Mouse (Mus musculus): ENCODE results near the gene Tkt. TPM values are rescaled to one million over a fixed set of nuclear protein-coding genes. Genes with fewer than 3 reads are reported as not detected.

Tkt gene
- total and polyA plus RNA-seq, 2 experiments from 2014 or later: 37.8 to 108 TPM

GRCm38 (mm10) chr14:30579180-30579579 lies 31.0 kb downstream of the Tkt start:
- no peak overlapping the region for H3K9ac ChIP-seq (replicated peaks; ENCODE audit: low read depth, low read length)

GRCm38 (mm10) chr14:30579882-30580281 lies 31.7 kb downstream of the Tkt start:
- H3K9me3 ChIP-seq (replicated peaks; ENCODE audit: control insufficient read depth, low read length): no peaks in the 10 kb centered on the region
- DNase-seq (ENCODE audit: low spot score): no peak
- no peak overlapping the region for H3K27ac ChIP-seq (ENCODE audit: low read depth)
- peaks cover 7% of the 10 kb centered on the region; the same call in 1 of the 2 replicates for H3K4me1 ChIP-seq (ENCODE audit: control insufficient read depth, insufficient read depth)
- no peaks in the 10 kb centered on the region for H3K27me3 ChIP-seq (ENCODE audit: control insufficient read depth, insufficient read depth, low read length)
- ATAC-seq (ENCODE audit: insufficient read depth, low read depth): no peak
- no peak overlapping the region for H3K4me3 ChIP-seq (ENCODE audit: low read depth, low read length)
- WGBS: 35% methylated on average over 5 of the region's 5 CpGs
- TF ChIP-seq CTCF (IDR thresholded peaks at IDR 0.05; ENCODE audit: low read depth) (no peak), EP300 (IDR thresholded peaks at IDR 0.05; ENCODE audit: low read depth) (no peak)
- H3K4me2 ChIP-seq (ENCODE audit: low read depth, low read length): no peak overlapping the region
- H3K9ac ChIP-seq (replicated peaks; ENCODE audit: low read depth, low read length): no peak overlapping the region
- no peaks in the 10 kb centered on the region for H3K36me3 ChIP-seq (replicated peaks; ENCODE audit: control insufficient read depth, insufficient read depth, low read length)

More at GRCm38 (mm10) chr14:30579180-30579579, 31.0 kb downstream of the Tkt start:
- WGBS: 41% methylated on average over 5 of the region's 5 CpGs
- Histone ChIP-seq H3K4me3 (ENCODE audit: low read depth, low read length) (no peak overlapping the region), H3K4me2 (ENCODE audit: low read depth, low read length) (no peak overlapping the region), H3K4me1 (ENCODE audit: control insufficient read depth, insufficient read depth) (0 out of 2 replicates have a peak, but pooled peaks cover under 1% of the 10 kb centered on the region), H3K27ac (ENCODE audit: low read depth) (no peak overlapping the region), H3K9me3 (replicated peaks; ENCODE audit: control insufficient read depth, low read length) (no peaks in the 10 kb centered on the region), H3K27me3 (ENCODE audit: control insufficient read depth, insufficient read depth, low read length) (no peaks in the 10 kb centered on the region), H3K36me3 (replicated peaks; ENCODE audit: control insufficient read depth, insufficient read depth, low read length) (no peaks in the 10 kb centered on the region)
- TF ChIP-seq CTCF (IDR thresholded peaks at IDR 0.05; ENCODE audit: low read depth) (no peak), EP300 (IDR thresholded peaks at IDR 0.05; ENCODE audit: low read depth) (no peak)
- ATAC-seq (ENCODE audit: insufficient read depth, low read depth) (no peak), DNase-seq (ENCODE audit: low spot score) (no peak)

GRCm38 (mm10) chr14:30581238-30581637 lies 33.1 kb downstream of the Tkt start:
- 88% methylated on average over 1 of the region's 1 CpGs for WGBS
- ATAC-seq (ENCODE audit: insufficient read depth, low read depth): no peak
- no peak for DNase-seq (ENCODE audit: low spot score)
- TF ChIP-seq EP300 (IDR thresholded peaks at IDR 0.05; ENCODE audit: low read depth) (no peak), CTCF (IDR thresholded peaks at IDR 0.05; ENCODE audit: low read depth) (no peak)
- H3K4me3 ChIP-seq (ENCODE audit: low read depth, low read length): no peak overlapping the region
- H3K4me2 ChIP-seq (ENCODE audit: low read depth, low read length): no peak overlapping the region
- no peaks in the 10 kb centered on the region for H3K9me3 ChIP-seq (replicated peaks; ENCODE audit: control insufficient read depth, low read length)
- H3K36me3 ChIP-seq (replicated peaks; ENCODE audit: control insufficient read depth, insufficient read depth, low read length): no peaks in the 10 kb centered on the region
- H3K9ac ChIP-seq (replicated peaks; ENCODE audit: low read depth, low read length): no peak overlapping the region
- no peaks in the 10 kb centered on the region for H3K27me3 ChIP-seq (ENCODE audit: control insufficient read depth, insufficient read depth, low read length)
- H3K4me1 ChIP-seq (ENCODE audit: control insufficient read depth, insufficient read depth): peaks cover 12% of the 10 kb centered on the region; the same call in 1 of the 2 replicates
- no peak overlapping the region for H3K27ac ChIP-seq (ENCODE audit: low read depth)

GRCm38 (mm10) chr14:30584077-30584476 lies 35.9 kb downstream of the Tkt start:
- Histone ChIP-seq H3K9me3 (replicated peaks; ENCODE audit: control insufficient read depth, low read length) (no peaks in the 10 kb centered on the region), H3K4me1 (ENCODE audit: control insufficient read depth, insufficient read depth) (peaks cover 12% of the 10 kb centered on the region; the same call in 1 of the 2 replicates), H3K9ac (replicated peaks; ENCODE audit: low read depth, low read length) (no peak overlapping the region), H3K4me2 (ENCODE audit: low read depth, low read length) (no peak overlapping the region), H3K36me3 (replicated peaks; ENCODE audit: control insufficient read depth, insufficient read depth, low read length) (no peaks in the 10 kb centered on the region), H3K27me3 (ENCODE audit: control insufficient read depth, insufficient read depth, low read length) (no peaks in the 10 kb centered on the region), H3K4me3 (ENCODE audit: low read depth, low read length) (no peak overlapping the region), H3K27ac (ENCODE audit: low read depth) (no peak overlapping the region)
- TF ChIP-seq CTCF (IDR thresholded peaks at IDR 0.05; ENCODE audit: low read depth) (no peak), EP300 (IDR thresholded peaks at IDR 0.05; ENCODE audit: low read depth) (no peak)
- 68% methylated on average over 2 of the region's 2 CpGs for WGBS
- DNase-seq (ENCODE audit: low spot score) (no peak), ATAC-seq (ENCODE audit: insufficient read depth, low read depth) (no peak)

GRCm38 (mm10) chr14:30584497-30585251 lies 36.5 kb downstream of the Tkt start:
- no peak for TF ChIP-seq EP300 (IDR thresholded peaks at IDR 0.05; ENCODE audit: low read depth)
- TF ChIP-seq CTCF (IDR thresholded peaks at IDR 0.05; ENCODE audit: low read depth): no peak
- Histone ChIP-seq H3K9me3 (replicated peaks; ENCODE audit: control insufficient read depth, low read length) (no peaks in the 10 kb centered on the region), H3K4me3 (ENCODE audit: low read depth, low read length) (no peak overlapping the region), H3K4me2 (ENCODE audit: low read depth, low read length) (peak overlapping the region; percentile 15), H3K27me3 (ENCODE audit: control insufficient read depth, insufficient read depth, low read length) (no peaks in the 10 kb centered on the region), H3K27ac (ENCODE audit: low read depth) (no peak overlapping the region), H3K4me1 (ENCODE audit: control insufficient read depth, insufficient read depth) (peaks cover 12% of the 10 kb centered on the region; the same call in 1 of the 2 replicates), H3K36me3 (replicated peaks; ENCODE audit: control insufficient read depth, insufficient read depth, low read length) (no peaks in the 10 kb centered on the region), H3K9ac (replicated peaks; ENCODE audit: low read depth, low read length) (peak overlapping the region; percentile 33; the same call in 1 of the 2 replicates)
- ATAC-seq (ENCODE audit: insufficient read depth, low read depth) (peak; percentile 44; the same call in 1 of the 2 replicates), DNase-seq (ENCODE audit: low spot score) (no peak)
- 27% methylated on average over 19 of the region's 19 CpGs for WGBS
